Mouse (Mus musculus) embryonic facial prominence, embryonic 10.5 days (tissue): ENCODE measurements around the gene Manf. TPM values are rescaled to one million over a fixed set of nuclear protein-coding genes. Genes with fewer than 3 reads are reported as not detected.
A peak's percentile ranks its signal among the peaks of the same experiment; 100 is the strongest.

Experiments
- DNase-seq: peaks from one replicate; pipeline ENCODE4 v3.0.0-alpha.2; 2017; ENCODE audit warnings: low spot score
- H3K27ac ChIP-seq: fragments of 300-500 bp; sonication (generic); replicated peaks from 2 replicates; pipeline ENCODE4 v1.5.1; 2016; ENCODE audit warnings: mild to moderate bottlenecking
- H3K27me3 ChIP-seq: fragments of 300-500 bp; sonication (generic); replicated peaks from 2 replicates; pipeline ENCODE4 v1.6.1; 2016; ENCODE audit warnings: low read depth, mild to moderate bottlenecking; ENCODE audit not compliant: poor library complexity, severe bottlenecking
- H3K36me3 ChIP-seq: fragments of 300-500 bp; sonication (generic); replicated peaks from 2 replicates; pipeline ENCODE4 v1.6.1; 2016; ENCODE audit warnings: mild to moderate bottlenecking, moderate library complexity
- H3K4me1 ChIP-seq: fragments of 300-500 bp; sonication (generic); 2 replicates; pipeline ENCODE4 v1.6.1; 2016
- H3K4me3 ChIP-seq: fragments of 300-500 bp; sonication (generic); 2 replicates; pipeline ENCODE4 v1.5.1; 2016; ENCODE audit warnings: mild to moderate bottlenecking, moderate library complexity
- H3K9me3 ChIP-seq: fragments of 300-500 bp; sonication (generic); 2 replicates; pipeline ENCODE4 v1.6.1; 2016; ENCODE audit warnings: mild to moderate bottlenecking
- WGBS: fragments of 180-500 bp; shearing (Covaris S2); methylation state at CpG from one replicate; pipeline ENCODE4 v1.1.7; 2016; 5-methylcytosine and 5-hydroxymethylcytosine counted together
- polyA plus RNA-seq: library from polyadenylated mRNA; unstranded; fragments of >200 nt; fragmentation: Nextera tagmentation; extraction: Ambion mirVana; gene quantifications from 2 replicates; pipeline ENCODE4 v1.2.1, GENCODE M21; 2016

Manf gene
- polyA plus RNA-seq, 1 experiment from 2014 or later = 254 TPM

DNA sequence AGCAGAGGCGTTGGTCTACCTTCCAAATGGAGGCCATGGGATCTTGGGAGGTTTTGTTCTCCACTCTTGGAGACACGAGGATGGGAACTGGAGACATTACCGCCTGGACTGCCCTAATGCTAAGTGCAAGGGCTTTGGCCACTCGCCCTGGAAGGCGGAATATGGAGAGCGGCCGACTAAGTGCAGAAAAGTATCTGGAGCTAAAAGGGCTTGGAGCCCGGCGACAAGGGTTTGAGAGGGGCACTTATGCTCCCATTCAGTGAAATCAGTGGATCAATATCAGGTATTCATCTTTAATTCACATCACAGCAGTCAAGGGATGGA lies 735 bp upstream of the Manf start:
- H3K4me3 ChIP-seq = peak overlapping the region; percentile 83
- H3K36me3 ChIP-seq = peaks cover 33% of the 10 kb centered on the region
- no peaks in the 10 kb centered on the region for H3K27me3 ChIP-seq
- H3K9me3 ChIP-seq = no peaks in the 10 kb centered on the region
- under 1% methylated on average over 9 of the region's 9 CpGs for WGBS
- no peak for DNase-seq
- H3K27ac ChIP-seq = peak overlapping the region; percentile 94
- peaks cover 46% of the 10 kb centered on the region for H3K4me1 ChIP-seq

- Histone ChIP-seq H3K4me1 (peaks cover 49% of the 10 kb centered on the region), H3K27ac (peak overlapping the region; percentile 94), H3K27me3 (no peaks in the 10 kb centered on the region), H3K36me3 (peaks cover 36% of the 10 kb centered on the region), H3K9me3 (no peaks in the 10 kb centered on the region), H3K4me3 (peak overlapping the region; percentile 83)
- WGBS = under 1% methylated on average over 17 of the region's 17 CpGs
- DNase-seq = no peak
Measured at GRCm38 (mm10) chr9:106891341-106891741, 438 bp downstream of the Manf start.

GRCm38 (mm10) chr9:106890496-106891240 lies 1.1 kb downstream of the Manf start:
- Histone ChIP-seq H3K4me1 (peaks cover 54% of the 10 kb centered on the region), H3K36me3 (peaks cover 37% of the 10 kb centered on the region), H3K27ac (peak overlapping the region; percentile 94), H3K4me3 (peak overlapping the region; percentile 83), H3K27me3 (no peaks in the 10 kb centered on the region), H3K9me3 (no peaks in the 10 kb centered on the region)
- no peak for DNase-seq
- 71% methylated on average over 8 of the region's 8 CpGs for WGBS

DNA sequence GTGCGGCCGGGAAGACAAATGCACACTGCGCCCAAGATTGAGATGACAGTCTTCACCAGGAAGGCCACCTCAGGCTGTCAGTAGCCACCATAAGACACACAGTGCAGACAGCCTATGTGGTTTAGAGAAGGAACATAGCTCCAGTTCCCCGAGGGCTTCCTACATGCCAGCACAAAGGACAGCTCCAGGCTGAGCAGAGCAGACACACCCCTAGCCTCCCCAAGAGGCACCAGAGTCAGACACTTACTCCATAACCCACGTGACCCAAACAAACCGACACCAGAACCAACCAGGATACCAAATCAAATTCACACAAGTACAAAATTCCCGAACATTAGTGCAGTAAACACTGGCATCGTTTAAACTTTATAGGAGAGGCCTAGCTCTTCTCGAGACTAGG lies 2.5 kb downstream of the Manf start:
- Histone ChIP-seq H3K4me3 (peak overlapping the region; percentile 25; the same call in 1 of the 2 replicates), H3K27ac (no peak overlapping the region), H3K36me3 (peaks cover 50% of the 10 kb centered on the region), H3K4me1 (peaks cover 67% of the 10 kb centered on the region), H3K27me3 (no peaks in the 10 kb centered on the region), H3K9me3 (no peaks in the 10 kb centered on the region)
- WGBS = 85% methylated on average over 9 of the region's 9 CpGs
- no peak for DNase-seq

DNA sequence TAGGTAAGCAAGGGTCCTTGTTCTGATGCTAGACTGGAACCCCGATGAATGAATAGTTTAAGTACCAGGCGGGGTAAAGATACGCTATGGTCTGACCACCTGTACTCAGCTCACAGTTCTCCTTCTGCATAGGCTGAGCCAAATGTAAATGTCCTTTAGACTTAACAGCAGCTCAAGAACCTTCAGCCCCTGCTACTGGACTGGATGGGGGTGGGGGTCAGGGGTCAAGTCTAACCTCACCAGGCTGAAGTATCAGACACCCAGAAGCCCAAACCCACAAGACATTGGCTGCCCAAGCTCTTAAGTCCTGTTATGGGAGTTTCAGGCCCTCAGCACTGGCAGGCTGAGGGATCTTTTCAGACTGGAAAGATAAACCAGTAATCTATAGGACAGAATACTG lies 3.4 kb downstream of the Manf start:
- H3K4me1 ChIP-seq = peaks cover 73% of the 10 kb centered on the region

DNA sequence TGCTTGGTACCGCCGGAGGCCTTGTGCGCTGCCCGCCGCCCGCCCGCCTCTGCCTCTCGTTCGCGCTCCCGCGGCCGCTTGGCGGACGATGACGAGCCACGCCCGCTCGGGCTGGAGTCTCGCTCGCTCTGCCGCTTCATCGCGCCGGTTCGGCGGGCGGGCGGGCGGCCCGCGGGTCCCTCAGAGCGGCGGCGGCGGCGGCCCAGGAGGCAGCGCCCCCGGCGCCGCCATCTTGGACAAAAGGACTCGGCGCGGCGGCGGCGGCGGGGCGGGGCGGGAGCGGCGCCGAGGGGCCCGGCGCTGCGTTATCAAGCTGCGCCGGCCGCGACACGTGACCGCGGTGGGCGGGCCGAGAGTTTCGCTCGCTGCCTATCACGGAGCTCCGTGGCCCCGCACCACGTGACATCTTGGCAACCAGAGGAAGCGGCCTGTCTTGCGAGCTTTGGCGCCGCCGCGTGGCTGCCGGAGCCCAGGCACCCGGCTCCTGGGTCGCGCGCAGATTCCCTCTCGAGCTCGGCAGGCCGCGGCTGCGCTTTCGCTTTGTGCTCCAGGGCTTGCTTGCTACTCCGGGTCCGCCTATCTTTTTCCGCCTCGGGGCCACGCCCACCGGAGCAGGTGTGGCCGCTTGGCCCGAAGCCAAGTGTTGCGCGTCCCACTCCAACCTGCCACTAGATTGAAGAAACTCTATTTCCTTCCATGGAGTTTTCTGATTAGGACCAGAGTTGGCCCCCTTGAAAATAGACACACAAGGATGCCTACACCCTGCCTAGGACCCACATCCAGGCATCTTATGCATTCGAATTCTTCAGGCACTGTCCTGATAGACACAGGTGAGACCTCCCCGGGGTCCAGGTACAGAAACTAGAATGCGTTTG lies 4.7 kb downstream of the Manf start, which contains the start of gene Rbm15b:
TSS of gene Rbm15b (minus strand) at position 601 of the 875 bp plus-strand sequence.
- peak; percentile 99 for DNase-seq
- Histone ChIP-seq H3K4me3 (peak within 1 kb of the TSS; percentile 94), H3K9me3 (no peaks in the 10 kb centered on the region), H3K27me3 (no peaks in the 10 kb centered on the region), H3K4me1 (peaks cover 78% of the 10 kb centered on the region), H3K36me3 (peaks cover 71% of the 10 kb centered on the region), H3K27ac (peak within 1 kb of the TSS; percentile 99)
- 2% methylated on average over 101 of the region's 101 CpGs for WGBS

More for the DNA sequence above, 3.4 kb downstream of the Manf start:
- 97% methylated on average over 3 of the region's 3 CpGs for whole genome bisulfite sequencing
- Histone ChIP-seq H3K9me3 (no peaks in the 10 kb centered on the region), H3K4me3 (0 out of 2 replicates have a peak overlapping the region, but pooled peaks have one; percentile 3), H3K27me3 (no peaks in the 10 kb centered on the region), H3K27ac (no peak overlapping the region), H3K36me3 (peaks cover 59% of the 10 kb centered on the region)
- DNase-seq = no peak

- WGBS = under 1% methylated on average over 105 of the region's 107 CpGs
- no peaks in the 10 kb centered on the region for H3K27me3 ChIP-seq
- peaks cover 85% of the 10 kb centered on the region for H3K4me1 ChIP-seq
- no peaks in the 10 kb centered on the region for H3K9me3 ChIP-seq
- DNase-seq = peak; percentile 68
- peak overlapping the region; percentile 99 for H3K27ac ChIP-seq
- peaks cover 81% of the 10 kb centered on the region for H3K36me3 ChIP-seq
- peak overlapping the region; percentile 94 for H3K4me3 ChIP-seq
Measured at GRCm38 (mm10) chr9:106885901-106886731, 5.7 kb downstream of the Manf start.

- peaks cover 76% of the 10 kb centered on the region for H3K4me1 ChIP-seq
- peak; percentile 51 for DNase-seq
- no peaks in the 10 kb centered on the region for H3K27me3 ChIP-seq
- H3K4me3 ChIP-seq = peak overlapping the region; percentile 94
- peaks cover 83% of the 10 kb centered on the region for H3K36me3 ChIP-seq
- peak overlapping the region; percentile 99 for H3K27ac ChIP-seq
- no peaks in the 10 kb centered on the region for H3K9me3 ChIP-seq
- 30% methylated on average over 44 of the region's 44 CpGs for WGBS
Measured at GRCm38 (mm10) chr9:106884996-106885900, 6.5 kb downstream of the Manf start.

DNA sequence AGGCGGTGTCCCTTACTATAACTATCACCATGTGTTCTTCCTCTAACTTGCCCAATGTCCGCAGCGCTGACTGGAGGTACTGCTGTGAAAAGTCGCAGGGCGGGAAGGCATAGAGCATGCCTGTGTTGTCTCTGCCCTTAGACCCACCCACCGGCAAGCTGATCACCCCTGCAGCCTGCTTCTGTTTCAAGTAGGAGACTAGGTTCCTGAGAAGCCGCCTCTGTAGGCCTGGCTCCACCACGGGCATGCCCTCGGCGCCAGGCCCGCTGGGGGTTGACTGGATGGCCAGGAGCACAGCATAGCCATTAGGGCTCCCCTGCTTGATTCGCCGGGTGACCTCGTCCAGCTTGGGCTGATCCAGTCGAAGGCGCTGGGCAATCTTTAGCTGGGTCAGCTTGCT lies 7.5 kb downstream of the Manf start:
- Histone ChIP-seq H3K27me3 (no peaks in the 10 kb centered on the region), H3K9me3 (no peaks in the 10 kb centered on the region), H3K4me3 (peak overlapping the region; percentile 94), H3K4me1 (peaks cover 67% of the 10 kb centered on the region), H3K27ac (peak overlapping the region; percentile 48; the same call in 1 of the 2 replicates), H3K36me3 (peaks cover 82% of the 10 kb centered on the region)
- 42% methylated on average over 16 of the region's 16 CpGs for WGBS
- peak; percentile 60 for DNase-seq

- Histone ChIP-seq H3K9me3 (no peaks in the 10 kb centered on the region), H3K4me1 (peaks cover 56% of the 10 kb centered on the region), H3K4me3 (peak overlapping the region; percentile 94), H3K27me3 (no peaks in the 10 kb centered on the region), H3K36me3 (peaks cover 82% of the 10 kb centered on the region), H3K27ac (no peak overlapping the region)
- DNase-seq = no peak
- 90% methylated on average over 3 of the region's 3 CpGs for WGBS
Measured at GRCm38 (mm10) chr9:106883085-106883484, 8.7 kb downstream of the Manf start.

DNA sequence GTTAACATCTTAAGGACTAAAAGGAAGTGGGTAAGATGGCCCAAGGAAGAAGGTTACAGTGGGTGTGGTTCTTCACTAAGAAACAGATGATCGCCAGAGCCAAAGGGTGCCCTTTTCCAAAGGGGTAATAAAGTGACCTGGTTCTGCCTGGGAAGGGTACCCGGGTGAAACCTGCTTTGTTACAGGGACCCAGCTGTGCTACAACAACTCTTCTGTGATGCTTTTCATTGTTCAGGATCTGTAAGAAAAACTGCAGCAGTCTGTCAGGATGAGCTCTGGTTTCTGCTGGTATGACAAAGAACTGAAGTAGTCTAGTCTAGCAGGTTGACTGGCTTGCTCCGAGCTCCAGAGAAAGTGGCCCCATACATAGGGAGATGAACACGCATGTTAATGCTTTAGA lies 9.6 kb downstream of the Manf start:
- no peak for DNase-seq
- H3K36me3 ChIP-seq = peaks cover 83% of the 10 kb centered on the region

More for the DNA sequence above, 9.6 kb downstream of the Manf start:
- no peaks in the 10 kb centered on the region for H3K9me3 ChIP-seq
- no peak overlapping the region for H3K27ac ChIP-seq
- H3K4me1 ChIP-seq = peaks cover 47% of the 10 kb centered on the region
- no peaks in the 10 kb centered on the region for H3K27me3 ChIP-seq
- WGBS = 81% methylated on average over 4 of the region's 4 CpGs
- no peak overlapping the region for H3K4me3 ChIP-seq
